Mouse (Mus musculus) embryonic facial prominence, embryonic 13.5 days (tissue): ENCODE measurements around the gene Swsap1. TPM values are rescaled to one million over a fixed set of nuclear protein-coding genes. Genes with fewer than 3 reads are reported as not detected.

Experiments
- ATAC-seq: fragments of 200-750 bp; cut with Nextera tagmentation; 2 replicates; pipeline ENCODE4 v1.8.0; 2017; ENCODE audit warnings: low read depth; ENCODE audit not compliant: insufficient number of reproducible peaks, insufficient read depth, low FRiP score, low TSS enrichment
- H3K27ac ChIP-seq: fragments of 300-500 bp; sonication (generic); 2 replicates; pipeline ENCODE4 v1.5.1; 2015; ENCODE audit warnings: moderate library complexity, mild to moderate bottlenecking, inconsistent platforms
- H3K27me3 ChIP-seq: fragments of 300-500 bp; sonication (generic); 2 replicates; pipeline ENCODE4 v1.6.1; 2015; ENCODE audit warnings: mild to moderate bottlenecking, inconsistent platforms
- H3K36me3 ChIP-seq: fragments of 300-500 bp; sonication (generic); 2 replicates; pipeline ENCODE4 v1.6.1; 2015; ENCODE audit warnings: mild to moderate bottlenecking, inconsistent platforms
- H3K4me1 ChIP-seq: fragments of 300-500 bp; sonication (generic); 2 replicates; pipeline ENCODE4 v1.6.1; 2015; ENCODE audit warnings: inconsistent platforms
- H3K4me2 ChIP-seq: fragments of 300-500 bp; sonication (generic); 2 replicates; pipeline ENCODE4 v1.6.1; 2015; ENCODE audit warnings: moderate library complexity, mild to moderate bottlenecking, inconsistent platforms
- H3K4me3 ChIP-seq: fragments of 300-500 bp; sonication (generic); 2 replicates; pipeline ENCODE4 v1.5.1; 2015; ENCODE audit warnings: mild to moderate bottlenecking, inconsistent platforms
- H3K9ac ChIP-seq: fragments of 300-500 bp; sonication (generic); 2 replicates; pipeline ENCODE4 v1.6.1; 2015; ENCODE audit warnings: mild to moderate bottlenecking, inconsistent platforms
- H3K9me3 ChIP-seq: fragments of 300-500 bp; sonication (generic); 2 replicates; pipeline ENCODE4 v1.6.1; 2016; ENCODE audit warnings: inconsistent platforms
- WGBS: fragments of 180-500 bp; shearing (Covaris S2); methylation state at CpG from one replicate; pipeline ENCODE4 v1.1.7; 2015; ENCODE audit warnings: mixed read lengths; 5-methylcytosine and 5-hydroxymethylcytosine counted together
- polyA plus RNA-seq: library from polyadenylated mRNA; unstranded; fragments of >200 nt; fragmentation: Nextera tagmentation; extraction: Ambion mirVana; gene quantifications from 2 replicates; pipeline ENCODE4 v1.2.1, GENCODE M21; 2015

Gene Swsap1
- 5.2 and 7.3 TPM in 2 replicates for polyA plus RNA-seq

- peak within 1 kb of the TSS; percentile 82 for H3K9ac ChIP-seq
- WGBS: under 1% methylated on average over 53 of the region's 54 CpGs
- peak within 1 kb of the TSS; percentile 72 for H3K4me3 ChIP-seq
- ATAC-seq: peak; percentile 98
- H3K27me3 ChIP-seq: peaks cover 20% of the 10 kb centered on the region
- peaks cover 10% of the 10 kb centered on the region for H3K4me1 ChIP-seq
- peaks cover 7% of the 10 kb centered on the region; the same call in 1 of the 2 replicates for H3K36me3 ChIP-seq
- H3K4me2 ChIP-seq: peak within 1 kb of the TSS; percentile 71
- H3K27ac ChIP-seq: peak within 1 kb of the TSS; percentile 91
- no peaks in the 10 kb centered on the region for H3K9me3 ChIP-seq
These were observed at the start of gene Swsap1 for GRCm38 (mm10) chr9:21955570-21956281. TSS of gene Swsap1 (plus strand) at chr9:21955755.

GRCm38 (mm10) chr9:21908216-21908615 is 47.3 kb upstream of the Swsap1 start:
- H3K36me3 ChIP-seq: no peaks in the 10 kb centered on the region
- no peak overlapping the region for H3K4me3 ChIP-seq
- 77% methylated on average over 11 of the region's 11 CpGs for WGBS
- H3K4me1 ChIP-seq: no peaks in the 10 kb centered on the region
- H3K27ac ChIP-seq: no peak overlapping the region
- peaks cover 18% of the 10 kb centered on the region; the same call in 1 of the 2 replicates for H3K27me3 ChIP-seq
- H3K9ac ChIP-seq: no peak overlapping the region
- no peak overlapping the region for H3K4me2 ChIP-seq
- no peaks in the 10 kb centered on the region for H3K9me3 ChIP-seq
- no peak for ATAC-seq

- H3K36me3 ChIP-seq: no peaks in the 10 kb centered on the region
- no peak overlapping the region for H3K9ac ChIP-seq
- WGBS: 74% methylated on average over 10 of the region's 10 CpGs
- H3K4me2 ChIP-seq: no peak overlapping the region
- ATAC-seq: no peak
- no peaks in the 10 kb centered on the region for H3K9me3 ChIP-seq
- no peak overlapping the region for H3K27ac ChIP-seq
- no peak overlapping the region for H3K4me3 ChIP-seq
- H3K27me3 ChIP-seq: 0 out of 2 replicates have a peak, but pooled peaks cover 12% of the 10 kb centered on the region
- no peaks in the 10 kb centered on the region for H3K4me1 ChIP-seq
These were observed 45.9 kb upstream of the Swsap1 start for GRCm38 (mm10) chr9:21909474-21910223.

GRCm38 (mm10) chr9:21916851-21917492 is 38.6 kb upstream of the Swsap1 start:
- Histone ChIP-seq H3K27ac (no peak overlapping the region), H3K4me1 (0 out of 2 replicates have a peak, but pooled peaks cover 11% of the 10 kb centered on the region), H3K4me2 (peak overlapping the region; percentile 86), H3K9ac (peak overlapping the region; percentile 72; the same call in 1 of the 2 replicates), H3K27me3 (peaks cover 25% of the 10 kb centered on the region), H3K9me3 (no peaks in the 10 kb centered on the region), H3K36me3 (peaks cover 6% of the 10 kb centered on the region; the same call in 1 of the 2 replicates), H3K4me3 (peak overlapping the region; percentile 54)
- no peak for ATAC-seq
- 71% methylated on average over 3 of the region's 3 CpGs for WGBS

GRCm38 (mm10) chr9:21917493-21918034 is 38.0 kb upstream of the Swsap1 start:
- H3K4me3 ChIP-seq: peak overlapping the region; percentile 54
- peak; percentile 63 for ATAC-seq
- H3K36me3 ChIP-seq: peaks cover 6% of the 10 kb centered on the region; the same call in 1 of the 2 replicates
- H3K9me3 ChIP-seq: no peaks in the 10 kb centered on the region
- no peak overlapping the region; the same call in 1 of the 2 replicates for H3K27ac ChIP-seq
- H3K4me2 ChIP-seq: peak overlapping the region; percentile 86
- WGBS: 2% methylated on average over 34 of the region's 35 CpGs
- peak overlapping the region; percentile 72 for H3K9ac ChIP-seq
- peaks cover 25% of the 10 kb centered on the region for H3K27me3 ChIP-seq
- H3K4me1 ChIP-seq: 0 out of 2 replicates have a peak, but pooled peaks cover 11% of the 10 kb centered on the region

- H3K9ac ChIP-seq: peak within 1 kb of the TSS; percentile 72
- WGBS: under 1% methylated on average over 36 of the region's 36 CpGs
These were observed 37.4 kb upstream of the Swsap1 start, which contains the start of gene Rab3d for GRCm38 (mm10) chr9:21918035-21918592. TSS of gene Rab3d (minus strand) at chr9:21918192.

GRCm38 (mm10) chr9:21918692-21919384 is 36.7 kb upstream of the Swsap1 start:
- H3K9me3 ChIP-seq: no peaks in the 10 kb centered on the region
- H3K4me3 ChIP-seq: peak overlapping the region; percentile 54
- WGBS: 18% methylated on average over 5 of the region's 5 CpGs
- no peak overlapping the region for H3K9ac ChIP-seq
- H3K27me3 ChIP-seq: peaks cover 25% of the 10 kb centered on the region
- H3K4me2 ChIP-seq: peak overlapping the region; percentile 86
- peaks cover 12% of the 10 kb centered on the region; the same call in 1 of the 2 replicates for H3K4me1 ChIP-seq
- H3K27ac ChIP-seq: no peak overlapping the region
- H3K36me3 ChIP-seq: peaks cover 6% of the 10 kb centered on the region; the same call in 1 of the 2 replicates
- no peak for ATAC-seq

More at GRCm38 (mm10) chr9:21918035-21918592, 37.4 kb upstream of the Swsap1 start, which contains the start of gene Rab3d:
- H3K4me2 ChIP-seq: peak within 1 kb of the TSS; percentile 86
- H3K4me1 ChIP-seq: 0 out of 2 replicates have a peak, but pooled peaks cover 11% of the 10 kb centered on the region
- no peaks in the 10 kb centered on the region for H3K9me3 ChIP-seq
- no peak within 1 kb of the TSS; the same call in 1 of the 2 replicates for H3K27ac ChIP-seq
- peaks cover 25% of the 10 kb centered on the region for H3K27me3 ChIP-seq
- peak within 1 kb of the TSS; percentile 54 for H3K4me3 ChIP-seq
- ATAC-seq: peak; percentile 94
- peaks cover 6% of the 10 kb centered on the region; the same call in 1 of the 2 replicates for H3K36me3 ChIP-seq

- no peak overlapping the region for H3K4me2 ChIP-seq
- 89% methylated on average over 4 of the region's 4 CpGs for WGBS
These were observed 32.5 kb upstream of the Swsap1 start for GRCm38 (mm10) chr9:21923036-21923435.

GRCm38 (mm10) chr9:21923490-21924098 is 32.0 kb upstream of the Swsap1 start:
- Histone ChIP-seq H3K36me3 (peaks cover 20% of the 10 kb centered on the region; the same call in 1 of the 2 replicates), H3K4me3 (no peak overlapping the region), H3K9me3 (no peaks in the 10 kb centered on the region), H3K27ac (peak overlapping the region; percentile 8; the same call in 1 of the 2 replicates), H3K27me3 (no peaks in the 10 kb centered on the region), H3K9ac (no peak overlapping the region), H3K4me1 (peaks cover 18% of the 10 kb centered on the region), H3K4me2 (no peak overlapping the region)
- WGBS: 71% methylated on average over 3 of the region's 3 CpGs
- no peak for ATAC-seq

More at GRCm38 (mm10) chr9:21923036-21923435, 32.5 kb upstream of the Swsap1 start:
- Histone ChIP-seq H3K4me3 (no peak overlapping the region), H3K27me3 (no peaks in the 10 kb centered on the region), H3K9ac (no peak overlapping the region), H3K4me1 (peaks cover 22% of the 10 kb centered on the region), H3K9me3 (no peaks in the 10 kb centered on the region), H3K27ac (no peak overlapping the region), H3K36me3 (peaks cover 20% of the 10 kb centered on the region; the same call in 1 of the 2 replicates)
- ATAC-seq: no peak

GRCm38 (mm10) chr9:21924099-21924493 is 31.5 kb upstream of the Swsap1 start:
- Histone ChIP-seq H3K4me2 (no peak overlapping the region), H3K27ac (peak overlapping the region; percentile 8; the same call in 1 of the 2 replicates), H3K4me1 (peaks cover 18% of the 10 kb centered on the region), H3K4me3 (no peak overlapping the region), H3K9ac (no peak overlapping the region), H3K36me3 (peaks cover 20% of the 10 kb centered on the region; the same call in 1 of the 2 replicates), H3K9me3 (no peaks in the 10 kb centered on the region), H3K27me3 (no peaks in the 10 kb centered on the region)
- ATAC-seq: no peak
- 67% methylated on average over 6 of the region's 6 CpGs for WGBS
